Mouse (Mus musculus): ENCODE data around the gene Arnt2.

Gene Arnt2

DNA sequence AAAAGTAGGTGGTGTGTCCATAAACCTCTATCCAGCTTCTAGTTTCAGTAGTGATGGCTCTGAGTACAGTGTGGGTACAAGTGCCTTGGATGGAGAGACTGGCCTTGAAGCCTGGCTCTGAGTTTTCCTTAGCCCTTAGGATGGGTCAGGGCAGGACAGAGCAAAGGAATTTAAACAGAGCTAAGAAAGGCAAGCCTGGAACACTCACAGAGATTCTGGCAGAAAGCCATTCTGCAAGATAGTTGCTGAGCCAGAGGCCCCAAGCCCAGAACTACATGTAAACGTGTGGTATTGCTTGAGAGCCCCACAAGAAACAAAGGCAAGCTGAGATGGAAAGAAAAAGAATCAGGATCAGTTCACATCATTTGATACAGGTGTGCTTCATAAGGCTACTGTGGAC, 70.8 kb downstream of the Arnt2 start:
- no peak for DNase-seq

DNA sequence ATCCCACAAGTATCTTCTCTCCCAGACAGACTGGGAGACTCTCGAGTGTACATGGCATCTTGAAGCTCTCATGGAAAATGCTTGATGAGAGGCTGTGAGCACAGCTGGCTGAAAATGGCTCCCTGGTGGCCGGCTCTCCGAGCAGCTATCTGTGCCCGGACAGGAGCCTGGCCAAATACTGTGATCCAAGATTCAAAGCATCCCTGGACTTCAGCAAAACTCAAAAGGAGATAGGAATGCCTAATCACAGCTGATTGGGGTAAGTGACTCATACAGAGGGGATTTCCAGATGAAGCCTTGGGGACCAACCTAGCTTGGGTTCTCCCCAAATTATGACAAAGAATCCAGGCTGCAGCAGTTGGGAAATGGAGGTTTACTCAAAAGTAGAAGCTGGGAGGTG, 72.2 kb downstream of the Arnt2 start:
- DNase-seq, result no peak

DNA sequence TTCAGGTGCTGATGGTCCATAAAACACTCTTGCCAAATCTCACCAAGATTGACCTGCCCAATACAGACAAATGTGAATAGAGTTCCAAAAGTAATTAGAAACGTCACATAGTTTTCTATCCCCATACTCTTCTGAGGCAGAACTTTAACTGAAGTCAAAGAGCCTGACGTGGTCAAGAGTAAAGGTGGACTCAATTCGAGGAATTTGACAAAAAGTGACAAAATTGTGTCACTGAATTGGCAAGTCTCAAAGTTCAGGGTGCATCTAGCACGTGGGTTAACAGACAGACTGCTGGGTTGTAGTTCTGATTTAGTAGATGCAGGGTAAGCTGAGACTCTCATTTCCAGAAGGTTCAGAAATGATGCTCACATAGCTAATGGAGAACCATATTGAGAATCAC, 73.1 kb downstream of the Arnt2 start:
- no peak for DNase-seq

DNA sequence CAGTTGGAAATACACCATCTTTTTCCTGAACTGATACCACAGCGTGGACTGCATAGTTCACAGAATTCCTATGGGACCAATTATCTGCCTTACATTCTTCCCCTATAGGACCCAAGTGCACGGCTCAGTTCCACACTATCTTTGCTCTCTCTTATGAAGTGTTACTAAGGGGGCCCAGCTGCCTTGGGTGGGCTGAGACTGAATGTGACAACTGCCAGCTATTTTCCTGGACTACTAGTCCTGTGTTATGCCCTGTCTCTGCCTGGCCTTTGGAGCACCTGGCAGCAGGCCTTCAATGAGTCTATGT, 73.4 kb downstream of the Arnt2 start:
- DNase-seq, result no peak

DNA sequence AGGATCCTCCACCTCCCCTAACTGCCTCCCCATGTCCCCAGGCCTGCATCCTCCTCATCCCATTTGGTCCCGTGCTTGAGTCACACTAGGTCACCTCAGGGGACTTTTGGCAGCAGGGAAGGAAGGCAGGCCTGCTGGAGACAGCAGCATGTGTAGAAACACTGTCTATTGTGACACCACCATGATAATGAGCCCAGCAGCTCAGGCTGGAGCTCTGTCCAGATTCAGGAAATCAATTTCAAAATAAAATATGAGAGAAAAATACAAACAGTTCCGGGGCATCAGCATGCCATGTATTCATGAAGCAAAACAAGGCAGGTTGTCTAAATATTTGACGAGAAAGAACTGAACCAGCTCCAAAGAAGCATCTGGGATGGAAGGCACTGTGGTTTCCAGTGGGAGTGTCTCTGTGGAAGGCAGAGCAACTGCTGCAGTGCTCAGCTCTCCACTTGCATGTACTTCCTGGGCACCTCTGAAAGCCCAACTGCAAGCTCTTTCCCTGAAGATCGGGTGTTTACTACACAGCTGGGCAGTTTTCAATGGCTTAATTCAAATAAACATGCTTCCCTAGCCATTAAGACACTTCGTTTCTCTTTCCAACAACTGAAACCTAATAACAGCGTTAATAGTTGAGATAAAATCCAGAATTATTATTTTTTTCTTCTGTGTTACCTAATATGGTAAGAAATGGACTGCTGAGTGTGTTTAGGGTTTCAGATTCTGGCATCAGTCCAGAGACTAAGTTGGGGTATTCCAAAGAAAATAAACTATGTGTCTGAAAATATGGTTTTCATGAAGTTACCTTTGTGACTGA, 74.0 kb downstream of the Arnt2 start:
- no peak for DNase-seq

DNA sequence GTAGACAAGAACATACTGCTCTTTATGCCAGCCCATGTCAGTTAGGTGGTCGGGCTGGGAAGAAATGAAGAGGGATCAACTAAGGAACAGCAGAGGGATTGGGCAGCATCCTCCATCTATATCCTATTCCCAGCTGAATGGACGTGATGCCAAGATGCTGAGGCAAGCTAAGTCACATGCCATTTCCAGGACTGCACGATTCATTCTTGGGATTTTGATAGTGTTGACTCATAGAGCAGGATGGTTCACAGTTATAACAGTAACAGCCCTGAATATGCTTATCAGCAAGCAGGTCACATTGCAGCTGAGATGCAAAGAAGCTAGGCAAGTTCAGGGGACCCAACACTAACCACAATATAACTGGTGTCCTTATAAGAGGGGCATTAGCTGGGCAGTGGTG, 76.0 kb downstream of the Arnt2 start:
- DNase-seq, result no peak

DNA sequence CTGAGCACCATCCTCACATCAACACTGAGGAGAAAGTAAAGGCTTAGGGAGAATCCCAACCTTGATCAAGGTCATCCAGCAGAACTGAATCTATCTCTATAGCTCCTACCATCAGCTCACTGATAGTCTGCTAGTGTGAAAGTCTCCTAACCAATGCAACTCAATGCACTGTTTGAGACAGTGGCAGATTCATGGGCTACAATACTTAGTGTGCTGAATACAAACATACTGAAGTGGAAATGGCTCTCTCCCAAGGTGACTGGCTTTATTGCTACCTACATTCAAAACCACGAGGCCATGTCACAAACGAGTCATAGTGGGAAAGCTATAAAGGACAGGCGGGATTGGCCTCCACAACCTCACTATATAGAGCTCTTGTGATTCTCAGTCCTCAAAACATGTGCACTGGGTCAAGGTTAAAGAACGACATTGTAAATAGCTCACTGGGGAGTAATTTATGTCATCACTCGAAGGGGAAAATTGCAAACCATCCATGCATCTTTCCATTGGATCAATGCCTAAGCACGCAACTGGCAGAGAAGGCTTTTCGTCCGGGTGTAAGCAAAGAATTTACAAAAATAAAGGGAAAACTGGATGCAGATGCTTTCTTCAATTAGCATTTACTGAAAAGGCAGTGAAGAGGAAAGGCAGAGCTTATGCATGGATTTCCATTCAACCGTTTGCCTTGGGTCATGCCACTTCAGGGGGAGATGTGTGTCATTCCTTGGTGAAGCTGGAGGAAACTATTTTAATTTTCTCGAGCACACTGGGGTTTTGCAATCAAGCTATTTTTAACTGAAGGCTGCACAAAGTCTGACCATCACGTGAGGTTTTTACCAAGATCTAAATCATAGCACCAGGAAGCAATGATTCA, 77.4 kb downstream of the Arnt2 start:
- no peak for DNase-seq

DNA sequence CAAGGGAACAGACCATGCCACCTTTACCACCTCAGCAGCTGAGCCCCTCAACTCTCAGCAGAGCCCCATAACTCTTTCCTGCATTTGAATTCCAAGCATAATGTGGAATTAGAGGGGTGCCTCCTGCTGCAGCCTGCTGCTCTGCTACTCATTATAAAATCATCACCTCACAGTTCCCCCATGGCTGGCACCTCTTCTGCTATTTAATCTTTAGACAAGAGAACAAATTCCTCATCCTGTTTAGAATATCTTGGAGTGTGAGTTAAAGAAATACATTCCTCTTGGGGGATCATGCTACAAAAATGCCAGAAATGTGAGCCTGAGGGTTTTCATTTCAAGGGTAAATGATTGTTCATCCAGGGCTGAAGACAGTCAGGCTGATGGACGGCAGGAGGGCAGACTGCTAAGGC, 80.8 kb downstream of the Arnt2 start:
- DNase-seq, result no peak

DNA sequence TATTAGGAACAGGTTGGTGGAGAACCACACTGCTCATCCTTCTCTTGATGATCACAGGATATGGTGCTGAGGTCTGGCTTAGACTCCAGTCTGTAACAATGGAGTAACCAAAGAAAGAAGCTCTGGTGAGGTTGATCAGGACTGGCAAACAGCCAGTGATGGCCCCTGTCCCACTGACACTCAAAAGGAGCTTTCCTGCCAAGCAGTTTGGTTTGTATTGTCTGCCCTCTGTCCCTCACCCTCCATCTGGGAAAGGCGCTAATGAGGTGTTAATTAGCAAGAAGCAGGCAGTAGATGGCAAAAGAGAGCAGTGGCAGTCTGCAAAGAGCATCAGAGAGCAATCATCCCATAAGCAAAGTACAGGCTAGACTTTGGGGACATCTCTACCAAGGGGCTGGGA, 81.2 kb downstream of the Arnt2 start:
- no peak for DNase-seq

DNA sequence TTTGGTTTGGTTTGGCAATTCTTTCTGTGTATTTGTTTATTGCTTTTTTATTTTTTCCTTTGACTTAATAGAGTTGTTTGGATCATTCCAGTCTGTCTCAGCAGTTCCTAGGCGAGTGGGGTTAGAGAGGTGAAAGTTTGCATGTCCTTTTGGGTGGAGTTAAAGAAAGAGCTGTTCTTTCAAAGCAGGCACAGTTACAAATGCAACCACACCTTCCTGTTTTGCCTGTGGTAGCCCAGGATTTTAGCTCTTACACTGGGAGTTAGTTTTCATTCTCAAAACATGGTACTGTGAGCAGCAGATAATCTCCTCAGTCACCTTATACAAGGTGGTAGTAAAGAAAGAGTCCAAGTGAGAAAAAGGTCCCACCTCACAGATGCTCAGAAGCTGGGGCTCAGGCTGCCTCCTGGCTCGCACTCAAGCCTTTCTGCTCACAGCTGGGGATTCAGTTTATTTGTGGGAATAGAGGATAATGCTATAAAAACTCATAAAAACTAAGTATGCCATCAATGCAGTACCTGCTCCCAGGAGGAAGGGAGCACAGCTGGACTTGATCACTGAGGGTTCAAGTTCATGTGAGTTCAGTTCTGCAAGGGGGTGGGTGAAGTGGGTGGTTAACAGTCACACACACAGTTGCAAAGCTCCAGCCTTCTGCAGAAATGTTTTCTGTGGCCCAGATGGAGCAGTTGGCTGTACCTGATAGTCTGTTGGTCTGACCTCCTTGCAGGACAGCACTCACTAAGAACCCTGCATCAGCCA, 84.2 kb downstream of the Arnt2 start:
- no peak for DNase-seq

DNA sequence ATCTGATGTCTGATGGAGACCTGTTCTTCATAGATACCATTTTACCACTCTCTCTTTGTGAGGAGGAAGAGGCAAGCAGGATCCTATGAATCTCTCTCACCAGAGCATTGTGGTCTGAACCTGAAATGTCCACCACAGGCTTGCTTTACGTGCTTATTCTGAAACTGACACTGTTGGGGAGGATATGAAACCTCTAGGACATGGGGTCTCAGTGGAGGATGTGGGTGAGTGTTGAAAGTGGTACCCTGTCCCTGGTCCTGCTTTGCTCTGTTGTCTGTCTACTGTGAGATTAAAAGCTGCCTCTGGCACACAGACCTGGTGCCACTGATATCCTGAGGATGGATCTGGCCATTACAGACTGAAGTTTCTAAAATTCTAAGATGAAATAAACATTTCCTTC, 88.4 kb downstream of the Arnt2 start:
- no peak for DNase-seq

DNA sequence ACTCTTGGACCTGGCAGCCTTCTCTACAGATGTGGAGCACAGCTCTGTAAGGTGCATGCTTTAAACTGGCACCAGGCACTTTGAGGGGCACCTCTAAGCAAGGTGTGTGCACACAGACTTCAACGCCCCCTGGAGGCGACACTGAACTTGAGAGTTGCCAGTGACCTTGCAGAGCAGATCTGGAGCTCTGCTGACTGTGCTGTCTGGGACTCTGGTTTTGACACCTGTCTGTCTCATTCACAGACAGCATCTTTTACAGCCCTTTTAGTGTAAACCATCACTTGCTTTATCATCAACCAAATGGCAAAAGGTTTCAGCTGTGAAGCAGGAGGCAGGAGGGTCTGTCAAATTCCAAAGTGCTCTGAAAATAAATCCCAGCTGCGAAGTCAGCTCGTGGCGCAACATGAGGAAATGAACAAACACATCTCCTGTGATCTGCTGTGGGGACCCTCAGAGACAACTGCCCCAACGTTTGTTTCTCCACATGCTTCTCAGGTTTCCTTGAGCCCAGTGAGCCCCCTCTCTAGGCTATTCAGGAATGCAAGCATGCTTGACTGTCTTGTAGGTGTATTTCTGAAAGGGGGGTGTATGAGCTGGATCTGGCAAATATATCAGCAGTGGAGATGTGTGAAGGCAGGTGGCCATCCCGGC, 94.5 kb downstream of the Arnt2 start:
- DNase-seq, result peak in 1 of 2 experiments; percentile 47

DNA sequence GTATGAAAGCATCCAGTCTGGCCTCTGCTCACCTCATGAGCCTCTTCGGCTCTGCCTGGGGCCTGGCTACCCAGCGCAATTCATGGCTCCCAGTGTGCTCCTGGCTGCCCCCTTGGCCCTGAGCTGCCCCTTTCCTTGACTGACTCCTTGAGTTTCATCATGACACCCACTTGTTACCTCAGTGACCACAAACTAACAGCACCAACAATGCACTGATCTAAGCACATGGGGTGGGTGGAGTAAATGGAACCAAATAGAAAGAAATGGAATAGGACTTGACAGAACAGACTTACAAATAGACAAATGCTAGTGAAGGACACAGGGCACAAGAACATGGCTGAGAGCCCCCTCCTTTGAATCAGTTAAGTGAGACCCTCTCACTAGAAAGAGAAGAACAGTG, 95.2 kb downstream of the Arnt2 start:
- DNase-seq, result no peak

DNA sequence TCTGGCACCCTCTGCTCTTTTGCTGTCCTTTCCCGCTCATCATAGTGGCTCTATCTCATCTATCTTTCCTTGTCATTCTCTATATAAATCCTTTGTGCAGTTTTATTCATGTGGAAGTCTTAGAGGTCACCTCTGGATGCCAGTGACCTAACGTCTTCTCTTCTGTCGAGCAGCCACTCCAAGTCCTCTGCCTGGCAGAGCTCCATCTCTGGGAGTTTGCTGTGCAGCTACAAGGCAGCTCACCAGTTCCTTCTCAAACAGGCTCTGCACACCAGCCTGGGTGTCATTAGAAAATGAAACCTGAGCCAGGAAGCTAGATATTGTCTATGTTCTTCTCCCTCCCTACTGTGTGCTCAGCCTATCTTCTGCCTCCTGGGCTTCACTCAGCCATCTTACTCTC, 98.4 kb downstream of the Arnt2 start:
- DNase-seq, result no peak

DNA sequence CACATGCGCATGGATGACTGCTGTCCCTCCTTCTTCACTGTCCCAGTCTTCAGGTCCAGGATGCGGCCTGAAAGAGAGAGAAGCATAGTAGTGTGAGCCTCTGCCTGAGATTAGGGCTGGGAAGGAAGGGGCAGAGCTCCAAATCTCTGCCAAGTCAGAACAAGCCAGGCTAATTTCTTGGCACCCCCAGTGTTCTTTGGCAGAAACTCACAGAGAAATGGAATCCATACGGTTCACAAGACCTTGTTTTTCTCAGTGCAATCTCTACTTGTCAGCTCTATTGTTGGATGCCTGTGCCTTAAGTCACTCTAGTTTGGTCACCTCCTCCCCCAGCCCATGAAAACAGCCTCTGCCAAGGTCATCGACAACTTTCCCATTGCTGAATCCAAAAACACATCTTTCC, 99.1 kb downstream of the Arnt2 start:
- no peak for DNase-seq

DNA sequence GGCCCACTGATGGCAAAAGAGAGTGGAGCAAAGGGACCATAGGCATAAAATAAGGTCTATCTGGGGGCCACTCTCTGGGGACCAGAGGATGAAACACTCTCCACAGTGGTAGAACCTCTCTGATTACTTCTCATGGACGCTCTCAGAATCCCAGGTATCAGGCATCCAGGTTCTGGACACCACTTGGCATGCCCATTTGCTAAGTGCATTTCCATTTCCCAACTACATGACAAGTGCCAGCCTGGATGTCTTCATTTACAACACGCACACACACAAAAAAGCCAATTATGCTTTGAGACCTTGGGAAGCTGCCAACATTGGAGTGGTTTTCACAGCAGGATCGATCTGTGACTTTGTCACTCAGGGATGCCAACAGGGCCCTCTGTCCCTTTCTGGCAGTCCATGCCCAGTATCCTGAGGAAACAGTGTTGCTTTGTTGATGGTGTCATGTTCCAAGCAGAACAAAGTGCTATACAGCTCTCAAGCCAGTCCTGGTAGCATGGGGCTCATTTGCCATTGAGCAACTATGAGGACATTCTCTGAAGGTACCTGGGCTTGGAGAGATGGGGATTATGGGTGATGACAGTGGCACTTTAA, 102.5 kb downstream of the Arnt2 start:
- no peak for DNase-seq

DNA sequence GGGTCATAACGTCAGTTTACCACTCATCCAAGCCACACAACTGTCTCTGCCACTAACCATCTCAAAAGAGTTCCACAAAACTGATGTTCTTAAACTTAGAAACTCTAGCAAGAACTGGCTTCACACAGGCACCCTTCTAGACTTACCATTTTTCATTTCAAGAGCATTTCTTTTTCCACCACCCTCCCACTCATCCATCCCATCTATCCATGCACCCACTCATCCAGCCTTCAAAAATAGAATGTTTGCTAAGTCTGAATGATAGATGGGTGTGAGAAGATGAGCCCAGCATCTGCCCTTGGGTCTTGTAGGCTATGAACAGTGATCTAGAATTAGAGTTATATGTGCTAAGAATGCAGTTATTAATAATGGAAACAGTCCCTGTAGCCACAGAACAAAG, 109.7 kb downstream of the Arnt2 start:
- no peak for DNase-seq

DNA sequence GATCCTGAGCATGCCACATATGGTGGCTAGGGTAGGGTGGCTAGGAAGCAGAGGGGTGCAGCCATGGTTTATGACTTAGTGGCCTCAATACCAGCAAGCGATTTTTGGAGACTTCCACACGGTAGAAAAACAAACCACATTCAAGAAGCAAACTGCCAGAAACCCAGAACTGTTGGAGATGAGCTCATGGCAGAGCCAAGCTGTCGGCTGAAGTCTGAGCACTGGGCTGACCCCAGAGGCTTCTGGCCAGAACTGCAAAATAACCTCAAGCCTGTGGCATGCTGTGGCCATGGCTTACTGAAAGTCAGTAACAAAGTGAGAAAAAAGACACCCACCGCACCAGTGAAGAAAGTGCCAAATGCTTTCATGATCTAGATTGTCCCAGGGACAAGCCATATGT, 110.4 kb downstream of the Arnt2 start:
- no peak for DNase-seq

DNA sequence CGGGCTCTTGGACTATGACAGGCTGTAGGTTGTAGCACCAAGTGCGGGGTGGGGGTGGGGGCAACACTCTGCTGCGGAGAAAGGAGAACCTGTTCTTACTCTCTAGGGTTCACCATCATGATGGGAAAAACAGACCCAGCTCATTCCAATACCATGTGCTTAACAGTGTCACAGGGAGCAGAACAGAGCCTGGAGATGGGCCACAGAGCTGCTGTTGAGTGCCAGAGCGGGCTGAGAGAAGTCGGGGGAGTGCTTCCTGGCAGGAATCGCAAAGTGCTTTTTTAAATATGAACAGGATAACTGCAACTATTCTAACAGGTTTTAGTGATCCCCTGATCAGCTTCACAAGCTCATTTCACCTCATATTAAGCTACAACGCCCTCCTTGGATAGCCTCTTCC, 116.9 kb downstream of the Arnt2 start:
- DNase-seq, result no peak

DNA sequence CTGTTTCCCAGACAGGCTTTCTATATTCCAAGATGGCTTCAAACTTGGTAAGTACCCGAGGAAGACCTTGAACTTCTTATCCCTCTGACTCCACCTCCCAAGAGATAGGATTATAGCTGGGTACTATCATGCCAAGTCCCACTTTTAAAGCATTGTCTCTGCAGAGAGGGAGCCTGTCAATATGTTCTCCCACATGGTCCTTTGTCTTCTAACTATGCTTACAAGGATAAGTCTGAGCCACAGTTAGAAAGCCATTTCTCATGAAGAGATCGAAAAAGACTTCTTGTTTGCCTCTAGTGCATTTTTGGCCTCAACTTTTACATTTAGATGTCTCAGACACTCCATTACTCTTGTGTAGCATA, 122.8 kb downstream of the Arnt2 start:
- no peak for DNase-seq

DNA sequence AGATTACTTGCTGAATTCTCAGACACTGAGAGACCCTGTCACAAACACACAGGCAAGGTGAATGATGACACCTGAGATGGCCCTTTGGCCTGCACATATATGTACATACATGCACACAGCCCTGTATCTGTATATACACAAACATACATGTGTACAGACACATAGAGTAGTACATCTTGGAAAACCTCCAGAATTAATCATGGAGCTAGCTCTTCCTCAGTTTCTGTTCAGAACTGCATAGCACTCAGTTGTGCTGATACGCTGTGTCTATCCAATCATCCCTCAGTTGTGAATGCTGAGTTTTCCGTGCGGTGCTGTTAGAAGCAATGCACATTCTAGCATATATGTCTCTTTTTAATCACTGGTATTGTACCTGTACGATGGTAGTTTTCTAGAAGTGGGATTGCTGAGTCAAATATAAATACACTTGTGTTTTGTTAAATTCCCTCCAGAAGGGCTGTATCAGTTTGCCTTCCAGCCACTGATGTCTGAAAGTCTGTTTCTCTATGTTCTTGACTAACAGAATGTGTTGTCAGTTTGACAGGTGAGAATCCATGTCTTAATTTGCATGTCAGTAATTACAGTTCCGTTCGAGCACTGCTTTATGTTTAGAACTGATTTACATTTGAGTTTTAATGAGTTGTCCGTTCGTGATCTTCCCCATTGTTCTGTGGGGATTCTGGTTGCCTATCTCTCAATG, 123.3 kb downstream of the Arnt2 start:
- DNase-seq, result no peak

DNA sequence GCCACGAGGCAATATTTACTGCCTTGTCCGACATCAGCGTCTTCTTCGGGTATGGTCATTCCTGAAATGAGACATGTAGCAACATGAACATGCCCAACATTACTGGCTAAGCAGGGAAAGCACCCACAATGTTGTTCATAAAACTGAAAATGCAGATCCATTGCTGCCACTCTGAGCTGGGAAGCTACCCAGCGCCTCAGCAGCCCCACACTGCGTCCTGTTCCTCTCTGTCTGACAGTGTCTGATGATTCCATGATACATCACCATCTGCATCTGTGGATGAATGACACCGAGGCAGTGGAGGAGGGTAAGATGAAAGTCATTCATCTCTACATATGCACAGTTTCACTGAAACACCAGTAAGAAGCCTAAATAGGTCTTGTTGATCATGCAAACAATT, 124.2 kb downstream of the Arnt2 start:
- DNase-seq, result no peak

Data from kidney, postnatal 25 days (tissue).